Mouse (Mus musculus) hindbrain, embryonic 12.5 days (tissue): ENCODE results near the gene Krt35. TPM values are rescaled to one million over a fixed set of nuclear protein-coding genes. Genes with fewer than 3 reads are reported as not detected.

ENCODE experiments used
- ATAC-seq: fragments of 200-750 bp; cut with Nextera tagmentation; 2 replicates; pipeline ENCODE4 v1.8.0; 2017; ENCODE audit warnings: moderate TSS enrichment; ENCODE audit not compliant: low FRiP score
- H3K27ac ChIP-seq: fragments of 300-500 bp; sonication (generic); 2 replicates; pipeline ENCODE4 v1.5.1; 2016; ENCODE audit warnings: mild to moderate bottlenecking
- H3K27me3 ChIP-seq: fragments of 300-500 bp; sonication (generic); 2 replicates; pipeline ENCODE4 v1.6.1; 2016; ENCODE audit warnings: mild to moderate bottlenecking
- H3K36me3 ChIP-seq: fragments of 300-500 bp; sonication (generic); 2 replicates; pipeline ENCODE4 v1.6.1; 2016; ENCODE audit warnings: mild to moderate bottlenecking
- H3K4me1 ChIP-seq: fragments of 300-500 bp; sonication (generic); 2 replicates; pipeline ENCODE4 v1.6.1; 2016
- H3K4me2 ChIP-seq: fragments of 300-500 bp; sonication (generic); replicated peaks from 2 replicates; pipeline ENCODE4 v1.6.1; 2016; ENCODE audit warnings: mild to moderate bottlenecking
- H3K4me3 ChIP-seq: fragments of 300-500 bp; sonication (generic); 2 replicates; pipeline ENCODE4 v1.5.1; 2016; ENCODE audit warnings: mild to moderate bottlenecking
- H3K9ac ChIP-seq: fragments of 300-500 bp; sonication (generic); 2 replicates; pipeline ENCODE4 v1.6.1; 2016; ENCODE audit warnings: mild to moderate bottlenecking, moderate library complexity
- H3K9me3 ChIP-seq: fragments of 300-500 bp; sonication (generic); replicated peaks from 2 replicates; pipeline ENCODE4 v1.6.1; 2016; ENCODE audit warnings: mild to moderate bottlenecking
- WGBS: fragments of 180-500 bp; shearing (Covaris S2); methylation state at CpG from one replicate; pipeline ENCODE4 v1.1.7; 2016; 5-methylcytosine and 5-hydroxymethylcytosine counted together
- polyA plus RNA-seq: library from polyadenylated mRNA; unstranded; fragments of >200 nt; fragmentation: Nextera tagmentation; extraction: Ambion mirVana; gene quantifications from 2 replicates; pipeline ENCODE4 v1.2.1, GENCODE M21; 2016

Gene Krt35
- polyA plus RNA-seq, 1 experiment from 2014 or later, result not detected

DNA sequence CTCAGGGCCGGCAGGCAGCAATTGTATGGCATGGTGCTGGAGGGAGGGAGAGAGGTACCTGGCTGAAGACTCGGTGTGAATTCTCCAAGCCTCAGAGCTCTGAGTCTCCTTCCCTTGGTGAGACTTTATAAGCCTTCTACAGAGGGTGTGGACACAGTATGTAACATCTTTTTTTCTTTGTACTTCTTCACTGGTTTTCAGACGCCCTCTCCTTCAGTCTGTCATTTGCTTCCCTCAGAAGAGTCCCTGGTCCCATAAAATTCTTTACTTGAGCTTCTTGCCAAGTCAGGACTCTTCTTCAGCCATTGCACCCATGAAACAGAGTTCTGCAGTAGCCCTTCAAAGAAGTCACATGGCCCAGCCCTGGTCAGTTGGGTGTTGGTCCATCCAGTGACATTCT lies 45.6 kb downstream of the Krt35 start, which contains the start of gene Krt31:
Krt31 (minus strand) TSS at position 101 of the 400 bp plus-strand sequence.
- Histone ChIP-seq H3K36me3 (no peaks in the 10 kb centered on the region), H3K9ac (no peak within 1 kb of the TSS), H3K27ac (no peak within 1 kb of the TSS), H3K9me3 (no peaks in the 10 kb centered on the region), H3K4me3 (no peak within 1 kb of the TSS), H3K27me3 (no peaks in the 10 kb centered on the region), H3K4me2 (no peak within 1 kb of the TSS), H3K4me1 (no peaks in the 10 kb centered on the region)
- no peak for ATAC-seq
- WGBS, result 88% methylated on average over 3 of the region's 3 CpGs

DNA sequence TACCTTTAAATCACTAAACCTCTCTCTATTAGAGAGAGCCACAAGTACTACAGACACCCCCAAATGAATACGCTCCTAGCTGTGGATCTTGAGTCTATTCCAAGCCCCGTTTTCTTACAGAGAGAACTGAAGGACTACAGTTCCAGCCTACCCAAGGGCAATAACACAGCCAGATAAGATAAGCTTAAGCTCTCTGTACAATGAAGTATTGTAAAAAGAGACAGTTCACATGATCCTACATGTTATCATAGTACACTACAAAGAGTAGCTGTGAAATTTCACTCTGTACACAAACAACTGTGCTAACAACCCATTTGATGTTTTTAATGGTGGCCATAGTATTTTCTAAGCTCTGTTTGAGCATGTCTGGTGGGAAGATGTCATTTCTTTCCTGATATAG lies 48.8 kb downstream of the Krt35 start:
- 88% methylated on average over 2 of the region's 2 CpGs for WGBS
- H3K4me2 ChIP-seq, result no peak overlapping the region
- H3K9ac ChIP-seq, result no peak overlapping the region
- H3K4me3 ChIP-seq, result no peak overlapping the region
- H3K27ac ChIP-seq, result no peak overlapping the region
- H3K27me3 ChIP-seq, result no peaks in the 10 kb centered on the region
- no peaks in the 10 kb centered on the region for H3K4me1 ChIP-seq
- H3K36me3 ChIP-seq, result no peaks in the 10 kb centered on the region
- no peak for ATAC-seq
- no peaks in the 10 kb centered on the region for H3K9me3 ChIP-seq

DNA sequence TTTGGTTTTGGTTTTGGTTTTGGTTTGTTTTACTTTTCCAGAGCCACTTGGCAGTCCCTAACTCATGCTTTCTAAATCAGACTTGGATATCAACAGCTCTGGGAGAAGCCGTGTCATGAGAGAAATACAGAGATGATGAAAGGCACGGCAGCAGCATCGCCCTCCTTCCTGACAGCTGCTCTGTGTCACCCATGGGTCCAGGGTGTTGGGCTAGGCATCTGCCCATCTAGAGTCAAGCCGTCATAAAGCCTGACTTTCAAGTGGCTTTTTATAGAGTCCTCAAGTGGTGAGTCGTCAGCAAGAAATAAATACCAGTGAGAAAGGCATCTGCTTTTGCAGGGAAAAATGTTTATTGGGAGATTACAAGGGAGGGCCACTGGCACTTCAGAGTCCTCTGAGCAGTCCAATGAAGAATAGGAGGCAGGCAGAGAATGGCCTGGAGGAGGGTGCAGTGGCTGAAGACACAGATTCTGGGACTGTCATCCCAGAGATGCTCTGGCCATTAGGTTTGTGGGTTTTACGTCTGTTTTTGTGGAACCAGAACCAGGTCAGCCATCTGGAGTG lies 49.7 kb downstream of the Krt35 start:
- ATAC-seq, result no peak
- no peaks in the 10 kb centered on the region for H3K9me3 ChIP-seq
- no peak overlapping the region for H3K4me2 ChIP-seq
- H3K27me3 ChIP-seq, result no peaks in the 10 kb centered on the region
- no peak overlapping the region for H3K9ac ChIP-seq
- no peak overlapping the region for H3K4me3 ChIP-seq
- H3K4me1 ChIP-seq, result no peaks in the 10 kb centered on the region
- WGBS, result 90% methylated on average over 6 of the region's 6 CpGs
- H3K27ac ChIP-seq, result no peak overlapping the region
- no peaks in the 10 kb centered on the region for H3K36me3 ChIP-seq

Other genes starting within 250 kb of the Krt35 start
- not detected in 2 replicates for gene Krtap4-16, start 244.6 kb downstream of the Krt35 start, polyA plus RNA-seq
- gene Gm11568, start 238.3 kb downstream of the Krt35 start, polyA plus RNA-seq, result not detected in 2 replicates
- not detected in 2 replicates for gene Gm11559, start 231.8 kb downstream of the Krt35 start, polyA plus RNA-seq
- not detected in 2 replicates for gene Krtap9-1, start 222.9 kb downstream of the Krt35 start, polyA plus RNA-seq
- not detected in 2 replicates for gene Gm11567, start 217.1 kb downstream of the Krt35 start, polyA plus RNA-seq
- gene Krtap31-1, start 188.3 kb downstream of the Krt35 start, polyA plus RNA-seq, result not detected in 2 replicates
- not detected in 2 replicates for gene Gm11565, start 181.5 kb downstream of the Krt35 start, polyA plus RNA-seq
- gene Krtap31-2, start 159.9 kb downstream of the Krt35 start, polyA plus RNA-seq, result not detected in 2 replicates
- gene Krtap9-5, start 147.8 kb downstream of the Krt35 start, polyA plus RNA-seq, result not detected in 2 replicates
- gene Krtap29-1, start 117.2 kb downstream of the Krt35 start, polyA plus RNA-seq, result not detected in 2 replicates
- not detected in 2 replicates for gene Krtap16-1, start 109.6 kb downstream of the Krt35 start, polyA plus RNA-seq
- not detected in 2 replicates for gene Krtap17-1, start 102.2 kb downstream of the Krt35 start, polyA plus RNA-seq
- not detected in 2 replicates for gene Krt33a, start 80.0 kb downstream of the Krt35 start, polyA plus RNA-seq
- 0.14 TPM in 1 of 2 replicates, not detected in the other for gene Krt33b, start 66.4 kb downstream of the Krt35 start, polyA plus RNA-seq
- not detected in 2 replicates for gene Krt34, start 54.7 kb downstream of the Krt35 start, polyA plus RNA-seq
- gene Krt31, start 45.7 kb downstream of the Krt35 start, polyA plus RNA-seq, result not detected in 2 replicates
- not detected in 2 replicates for gene Krt32, start 8.0 kb downstream of the Krt35 start, polyA plus RNA-seq
- gene Krt36, start 9.4 kb upstream of the Krt35 start, polyA plus RNA-seq, result not detected in 2 replicates
- gene Krt13, start 25.3 kb upstream of the Krt35 start, polyA plus RNA-seq, result not detected in 2 replicates
- gene Krt15, start 39.7 kb upstream of the Krt35 start, polyA plus RNA-seq, result 10.5 and 17.3 TPM in 2 replicates
- gene Krt19, start 52.4 kb upstream of the Krt35 start, polyA plus RNA-seq, result 4.5 and 6.7 TPM in 2 replicates
- 0.08 TPM in 1 of 2 replicates, not detected in the other for gene Krt9, start 97.0 kb upstream of the Krt35 start, polyA plus RNA-seq
- 10.2 and 12.3 TPM in 2 replicates for gene Krt14, start 111.3 kb upstream of the Krt35 start, polyA plus RNA-seq
- not detected in 2 replicates for gene Krt16, start 152.7 kb upstream of the Krt35 start, polyA plus RNA-seq
- 3.1 and 3.2 TPM in 2 replicates for gene Krt17, start 164.8 kb upstream of the Krt35 start, polyA plus RNA-seq
- not detected in 2 replicates for gene Krt42, start 173.6 kb upstream of the Krt35 start, polyA plus RNA-seq
- gene Eif1, start 223.6 kb upstream of the Krt35 start, polyA plus RNA-seq, result 1,343 and 1,447 TPM in 2 replicates
- 0.89 TPM in 1 of 2 replicates, not detected in the other for gene Gast, start 238.2 kb upstream of the Krt35 start, polyA plus RNA-seq